Mouse (Mus musculus) liver, embryonic 14.5 days (tissue): ENCODE measurements around the gene P3h2.

Experiments used
- CTCF ChIP-seq: IDR thresholded peaks from 2 replicates; pipeline ENCODE4 v1.5.1; 2016; ENCODE audit warnings: antibody characterized with exemption, low read depth, control low read depth
- EP300 ChIP-seq: IDR thresholded peaks from 2 replicates; pipeline ENCODE4 v1.6.1; 2016; ENCODE audit warnings: antibody characterized with exemption, low read depth

GRCm38 (mm10) chr16:26104274-26104673, 1.3 kb downstream of the P3h2 start:
- TF ChIP-seq CTCF (no peak), EP300 (no peak)
